Mouse (Mus musculus) kidney, postnatal 14 days (tissue): ENCODE data around the gene Slc25a13.
A peak's percentile ranks its signal among the peaks of the same experiment; 100 is the strongest.
"Not testable (repeated sequence)": the region's sequence is repeated elsewhere in the genome, so short reads cannot be mapped to it uniquely, and the experiment has no call there.

Experiments
- DNase-seq: peaks from one replicate; pipeline ENCODE4 v3.0.0; 2022; ENCODE audit warnings: mixed read lengths

Gene Slc25a13

DNA sequence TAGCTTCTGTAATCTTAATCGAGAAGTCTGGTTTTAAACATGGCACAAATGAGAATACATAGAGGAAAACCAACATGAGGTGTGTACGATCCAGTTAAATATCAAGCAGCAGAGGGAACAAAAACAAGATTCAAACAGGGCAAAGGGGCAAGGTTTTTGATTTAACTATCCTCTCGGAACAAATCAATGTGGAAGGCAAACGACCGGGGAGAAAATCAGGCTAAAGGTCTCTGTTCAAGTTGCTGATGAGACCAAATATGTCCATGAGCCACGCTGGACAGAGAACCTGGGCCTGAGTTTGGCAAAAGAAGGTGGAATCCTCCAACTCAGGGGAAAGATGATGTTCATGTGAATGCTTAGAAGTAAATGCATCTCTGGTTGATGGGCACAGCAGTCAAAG, 14.5 kb downstream of the Slc25a13 start:
- peak; percentile 34 for DNase-seq

DNA sequence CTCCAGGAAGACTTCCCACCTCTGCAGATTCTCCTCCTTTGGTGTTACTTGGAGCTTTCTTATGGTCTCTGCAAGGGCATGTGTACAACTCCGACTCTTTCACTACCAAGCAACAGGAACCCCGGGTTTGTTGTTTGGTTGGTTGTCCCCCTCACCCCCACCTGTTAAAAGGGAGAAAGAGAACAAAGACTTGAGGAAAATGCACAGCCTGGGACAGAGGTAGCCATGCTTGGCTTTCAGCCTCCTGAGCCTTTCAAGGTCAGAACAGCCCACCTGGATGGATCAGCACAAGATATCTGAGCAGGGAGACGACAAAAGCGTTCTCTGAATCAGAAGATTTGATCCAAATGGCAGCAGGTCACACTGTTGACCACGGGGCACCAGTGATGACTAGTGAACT, 15.0 kb downstream of the Slc25a13 start:
- DNase-seq, result no peak

DNA sequence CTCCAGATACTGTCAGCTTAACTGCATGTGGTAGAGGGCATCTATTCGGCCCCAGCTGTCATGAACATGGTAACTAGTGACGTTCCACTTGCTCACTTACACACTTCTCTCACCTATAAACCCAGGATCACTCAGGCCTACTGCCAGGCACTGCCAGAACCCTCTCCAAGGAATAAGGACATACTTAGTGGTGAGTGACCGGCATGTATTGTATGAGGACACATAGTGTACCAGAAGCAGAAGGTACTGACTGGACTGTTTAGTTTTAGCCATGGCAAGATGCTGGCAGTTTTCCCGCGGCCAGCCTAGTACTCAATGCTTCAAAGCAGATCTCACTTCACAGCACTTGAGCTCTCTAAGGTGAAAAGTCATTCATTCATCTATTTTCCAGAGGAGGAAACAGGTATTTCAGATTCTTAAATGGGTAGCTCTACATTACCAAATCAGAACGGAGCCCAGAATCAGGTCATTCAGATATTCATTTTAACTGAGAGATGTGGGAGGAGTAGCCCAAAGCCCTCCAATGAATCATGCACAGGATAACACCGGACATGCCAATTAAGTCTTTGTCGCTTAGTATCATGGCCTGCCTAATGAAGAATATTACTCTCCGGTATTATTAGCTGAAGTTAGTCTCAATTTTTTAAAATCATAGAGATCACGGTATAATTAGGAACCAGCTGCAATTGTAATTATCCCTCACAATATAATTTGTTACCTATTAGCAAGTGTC, 17.7 kb downstream of the Slc25a13 start:
- no peak for DNase-seq

DNA sequence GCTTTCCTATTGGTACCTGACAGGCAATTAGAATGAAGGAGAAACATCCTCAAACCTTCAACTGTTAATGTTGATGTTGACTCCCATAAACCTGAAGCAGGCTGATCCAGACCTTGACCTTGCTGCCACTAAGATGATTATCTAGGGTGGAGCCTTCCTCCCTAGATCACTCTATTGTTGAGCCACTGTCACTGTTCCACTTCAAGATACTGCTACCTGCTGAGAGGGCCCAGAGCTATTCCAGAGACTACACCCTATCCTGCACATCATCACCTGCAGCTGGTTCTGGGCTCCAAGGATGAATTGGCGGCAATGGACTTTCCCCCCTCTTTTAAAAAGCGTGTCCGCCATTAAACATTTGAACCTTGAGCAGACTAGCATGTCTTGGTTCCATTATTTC, 18.9 kb downstream of the Slc25a13 start:
- DNase-seq, result not testable (repeated sequence)

DNA sequence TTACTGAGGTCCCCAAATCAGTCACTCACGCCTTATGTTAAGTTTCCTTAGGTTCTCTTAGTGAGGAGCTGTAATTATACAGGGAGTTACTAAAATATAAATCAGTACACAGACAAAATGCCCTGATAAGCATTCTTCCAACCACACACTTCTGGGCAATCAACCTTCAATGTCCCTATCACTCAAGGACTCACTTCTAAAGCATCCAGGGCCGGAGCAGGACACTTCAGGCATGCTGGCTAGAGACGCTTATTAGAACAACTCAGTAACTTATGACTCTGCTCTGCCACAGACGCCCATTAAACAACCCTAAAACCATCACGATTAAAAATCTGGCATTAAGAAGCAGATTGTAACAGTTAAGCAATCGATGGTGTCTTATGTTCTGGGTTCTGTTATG, 19.6 kb downstream of the Slc25a13 start:
- DNase-seq, result no peak

DNA sequence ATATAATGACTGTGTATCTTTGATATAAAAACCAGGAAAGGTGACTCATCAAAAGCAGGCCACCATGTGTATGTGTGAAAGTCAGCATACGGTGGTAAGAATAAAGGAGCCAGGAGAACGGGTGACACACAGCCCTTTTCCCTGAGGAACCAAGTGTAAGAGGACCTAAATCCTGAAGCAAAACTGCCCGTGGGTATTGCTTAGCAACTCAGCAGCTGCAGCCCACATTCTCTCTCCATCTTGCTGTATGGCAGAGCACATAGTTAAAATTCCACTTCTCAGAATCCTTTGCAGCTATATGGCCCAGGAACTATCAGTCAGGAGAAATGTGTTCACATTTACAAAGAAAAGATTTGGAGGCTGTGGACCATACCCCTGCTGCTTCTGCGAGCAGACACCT, 20.4 kb downstream of the Slc25a13 start:
- DNase-seq, result no peak

DNA sequence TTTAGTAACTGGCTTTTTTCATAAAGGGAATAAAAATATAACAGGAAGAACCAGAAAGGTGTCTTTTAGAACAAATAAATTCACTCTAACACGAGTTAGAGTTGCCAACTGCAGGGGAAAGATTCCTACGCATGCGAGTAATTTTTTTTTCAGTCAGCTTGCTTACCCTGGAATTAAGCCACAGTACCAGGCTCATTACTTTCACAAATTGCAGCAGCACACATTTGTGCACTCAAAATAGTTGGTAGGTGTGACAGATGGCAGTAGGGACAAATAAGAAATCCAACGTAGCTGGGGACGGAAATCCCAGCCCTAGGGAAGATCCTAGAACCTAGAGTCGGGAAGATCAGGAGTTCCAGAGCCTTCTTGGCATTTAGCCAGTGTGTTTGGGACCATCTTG, 22.1 kb downstream of the Slc25a13 start:
- no peak for DNase-seq

DNA sequence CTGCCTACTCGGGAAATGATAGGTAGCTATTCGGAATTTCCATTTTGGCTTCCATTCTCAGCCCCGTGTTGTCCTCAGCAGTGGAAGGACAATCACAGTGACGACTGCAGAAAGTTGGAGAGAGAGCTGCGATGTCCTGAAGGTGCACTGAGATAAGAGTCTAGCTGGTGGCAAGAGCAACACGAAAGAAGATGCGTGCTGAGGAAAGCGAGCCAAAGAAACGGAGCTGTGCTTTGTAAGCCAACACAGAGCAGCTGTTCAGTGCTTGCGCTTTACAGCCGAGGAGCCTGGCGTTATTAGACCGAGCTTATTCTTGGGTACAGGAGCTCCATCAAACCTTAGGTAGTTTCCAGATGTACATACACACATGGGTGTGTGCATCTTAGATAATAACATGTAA, 23.1 kb downstream of the Slc25a13 start:
- DNase-seq, result no peak

DNA sequence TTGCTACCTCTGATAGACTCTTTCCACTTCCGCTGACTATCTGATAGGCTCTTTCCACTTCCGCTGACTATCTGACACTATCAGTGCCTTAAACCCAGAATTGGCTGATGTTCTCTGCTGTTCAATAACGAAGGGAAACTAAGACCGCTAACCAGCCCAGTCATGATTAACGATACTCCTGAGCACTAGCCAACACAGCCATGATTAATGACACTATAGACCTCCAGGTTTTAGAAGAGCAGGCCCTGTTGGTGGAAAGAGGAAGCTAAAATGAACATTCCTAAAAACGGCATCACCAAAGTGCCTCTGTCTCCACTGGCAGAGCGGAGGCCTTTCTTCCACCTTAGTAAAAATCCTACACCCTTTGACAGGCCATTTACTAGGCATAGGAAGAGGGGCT, 24.6 kb downstream of the Slc25a13 start:
- no peak for DNase-seq

DNA sequence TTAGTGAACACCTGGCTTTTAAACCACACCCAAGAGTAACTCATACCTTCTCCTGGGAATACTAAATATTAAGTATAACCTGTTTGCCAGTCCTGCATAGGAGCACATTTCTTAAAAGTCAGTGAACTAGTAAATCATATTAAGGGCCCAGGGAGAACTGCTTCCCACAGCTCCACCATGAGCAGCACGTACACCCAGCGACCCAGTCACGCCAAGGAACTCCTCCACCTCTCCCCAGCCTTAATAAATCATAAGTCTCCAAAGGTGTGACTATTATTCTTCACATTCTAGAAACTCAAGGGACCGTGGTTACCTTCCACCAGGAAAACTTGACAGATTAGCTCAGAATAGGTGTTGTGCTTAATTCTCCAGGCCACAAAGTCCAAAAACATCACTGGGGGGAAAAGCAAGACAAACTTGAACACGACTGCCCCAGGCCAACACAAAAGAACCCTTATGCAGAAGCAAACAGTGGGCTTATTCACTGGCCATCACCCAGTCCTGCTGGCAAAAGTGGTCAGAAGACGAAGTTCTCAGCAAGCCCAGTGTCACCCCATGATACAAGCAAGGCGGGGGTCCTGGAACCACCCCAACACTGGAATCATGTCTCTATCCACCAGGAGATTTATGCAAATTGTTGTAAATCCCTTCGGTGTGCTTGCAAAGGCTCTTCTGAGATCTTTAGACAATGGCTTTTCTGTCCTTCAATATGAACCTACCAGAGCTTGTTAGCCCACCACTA, 25.2 kb downstream of the Slc25a13 start:
- no peak for DNase-seq

DNA sequence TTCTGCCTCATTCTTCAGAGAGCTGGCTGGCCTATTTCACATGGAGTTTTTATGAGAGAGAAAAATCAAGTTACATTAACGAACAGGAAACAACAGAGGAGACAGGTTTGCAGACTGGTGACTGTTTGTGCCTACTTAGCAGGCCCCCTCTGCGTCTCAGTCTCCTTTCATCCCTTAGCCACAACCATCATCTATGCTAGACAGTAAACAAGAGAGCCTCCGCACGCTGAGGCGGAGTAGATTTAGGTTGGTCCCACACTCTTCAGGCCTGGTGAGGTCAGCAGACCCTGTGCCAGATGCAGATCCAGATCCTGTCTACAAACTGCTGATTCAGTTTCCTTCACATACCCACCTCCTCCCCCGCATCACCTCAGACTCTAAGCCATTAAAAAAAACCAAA, 28.0 kb downstream of the Slc25a13 start:
- DNase-seq, result no peak

DNA sequence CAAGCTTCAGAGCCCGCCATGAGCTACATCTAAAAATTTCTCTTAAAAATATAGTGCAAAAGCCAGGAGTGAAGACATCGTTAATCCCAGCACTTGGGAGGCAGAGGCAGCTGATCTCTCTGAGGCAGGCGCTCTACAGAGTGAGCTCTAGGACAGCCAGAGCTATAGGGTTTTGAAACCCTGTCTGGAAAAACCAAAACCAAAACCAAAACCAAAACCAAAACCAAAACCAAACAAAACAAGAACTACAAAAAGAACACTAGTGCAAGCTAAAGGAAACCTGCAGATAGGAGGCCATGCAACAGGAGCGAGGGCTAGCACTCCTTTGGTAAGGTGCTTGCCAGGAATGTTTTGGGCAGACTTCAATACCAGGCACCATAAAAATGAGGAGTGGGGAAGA, 30.5 kb downstream of the Slc25a13 start:
- no peak for DNase-seq

DNA sequence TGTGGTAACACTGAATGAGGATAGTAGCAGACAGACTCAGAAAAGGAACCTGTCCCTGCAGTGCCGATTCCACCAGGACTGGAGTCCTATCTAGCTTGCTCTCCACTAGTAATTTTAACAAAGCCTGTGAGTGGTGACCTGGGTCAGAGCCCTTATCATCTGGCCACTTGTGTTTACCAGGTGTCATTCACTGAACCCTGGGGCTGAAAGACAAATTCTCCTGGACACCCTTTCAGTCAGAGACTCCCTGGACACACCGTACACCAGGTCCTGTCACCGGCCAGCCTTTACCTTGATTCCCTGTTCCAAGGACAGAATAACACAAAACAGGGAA, 31.3 kb downstream of the Slc25a13 start:
- DNase-seq, result no peak

DNA sequence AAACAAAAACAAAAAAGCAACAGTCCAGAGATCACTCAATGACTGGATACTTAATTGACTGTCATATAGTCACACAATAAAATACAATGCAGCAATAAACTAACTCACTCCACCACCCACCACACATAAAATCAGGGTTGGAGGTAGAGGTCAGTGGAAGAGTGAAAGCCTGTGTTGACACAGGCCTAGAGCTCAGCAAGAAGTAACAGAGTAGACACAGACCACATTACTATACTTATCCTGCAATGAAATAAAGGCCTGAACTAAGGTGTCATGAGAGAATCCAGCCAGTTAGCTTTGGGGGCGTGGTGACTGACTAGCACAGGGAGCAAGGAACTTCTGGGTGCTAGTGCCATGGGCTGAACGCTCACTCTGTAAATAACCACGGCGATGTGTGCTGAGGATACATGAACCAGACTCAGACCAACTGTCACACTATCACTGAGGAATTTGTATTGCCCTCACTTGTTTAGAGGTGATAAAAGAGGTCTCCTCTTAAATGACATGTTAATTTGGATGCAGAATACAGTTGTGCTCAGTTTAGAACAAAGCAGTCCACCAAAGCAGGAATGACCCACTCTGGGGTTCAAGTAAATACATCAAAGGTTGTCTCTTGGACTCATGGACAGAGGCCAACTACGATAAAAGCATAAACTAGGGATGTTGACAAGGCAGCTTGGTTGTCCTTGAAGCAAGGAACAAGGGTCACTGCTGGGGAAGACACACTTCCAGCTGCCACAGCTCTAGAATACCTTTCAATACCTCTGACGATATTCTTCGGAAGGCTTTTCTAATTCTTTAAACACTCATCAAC, 31.8 kb downstream of the Slc25a13 start:
- peak; percentile 52 for DNase-seq

DNA sequence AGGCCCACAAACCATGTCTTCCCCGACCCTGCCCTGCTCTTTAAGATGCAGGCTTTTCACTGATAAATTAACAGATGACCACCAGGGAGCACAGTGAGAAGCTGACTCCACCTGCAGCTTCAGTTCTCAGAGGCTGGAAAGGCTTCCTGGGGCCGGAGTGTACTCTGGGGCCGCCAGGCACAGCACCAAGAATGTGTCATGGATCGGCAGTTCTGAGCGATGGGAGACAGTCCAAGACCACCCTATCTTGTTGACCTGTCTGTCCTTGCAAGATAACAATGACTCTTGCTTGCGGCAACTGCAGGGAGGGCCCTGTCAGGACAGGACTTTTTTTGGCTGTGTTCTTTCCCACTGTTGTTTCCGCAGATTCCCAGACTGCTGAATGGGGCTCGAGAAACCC, 33.4 kb downstream of the Slc25a13 start:
- DNase-seq, result peak; percentile 34

DNA sequence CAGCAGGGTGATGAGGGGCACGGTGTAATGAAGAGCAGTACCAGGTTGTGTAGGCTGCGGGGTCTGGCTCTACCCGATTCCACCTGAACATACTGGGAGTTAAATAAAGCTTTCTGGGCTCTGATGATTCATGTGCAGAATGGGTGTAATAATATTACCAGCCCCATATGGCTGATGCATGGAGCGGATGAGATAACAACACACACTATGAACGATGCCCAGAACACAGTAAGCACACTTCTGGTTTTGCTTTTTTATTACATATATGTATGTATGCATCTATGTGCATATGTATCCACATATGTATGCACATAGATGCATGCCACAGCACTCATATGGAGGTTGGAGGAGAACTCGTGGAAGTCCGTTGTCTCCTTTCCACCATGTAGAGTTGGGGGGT, 34.8 kb downstream of the Slc25a13 start:
- DNase-seq, result no peak

DNA sequence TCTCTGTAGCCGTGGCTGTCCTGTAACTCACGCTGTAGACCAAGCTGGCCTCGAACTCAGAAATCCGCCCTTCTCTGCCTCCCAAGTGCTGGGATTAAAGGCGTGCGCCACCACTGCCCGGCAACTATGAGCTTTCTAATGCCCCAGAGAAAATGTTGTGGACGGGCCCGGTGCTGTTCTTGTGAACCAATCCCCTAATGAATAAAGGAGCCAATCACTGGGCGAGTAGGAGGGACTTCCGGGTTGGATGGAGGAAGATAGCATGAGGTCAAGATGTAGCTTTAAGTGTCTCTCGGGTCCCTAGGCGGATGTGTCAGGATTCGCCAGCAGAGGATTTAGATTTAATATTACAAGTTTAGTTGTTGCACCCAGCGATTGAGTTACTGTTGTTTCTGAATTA, 38.6 kb downstream of the Slc25a13 start:
- not testable (repeated sequence) for DNase-seq

DNA sequence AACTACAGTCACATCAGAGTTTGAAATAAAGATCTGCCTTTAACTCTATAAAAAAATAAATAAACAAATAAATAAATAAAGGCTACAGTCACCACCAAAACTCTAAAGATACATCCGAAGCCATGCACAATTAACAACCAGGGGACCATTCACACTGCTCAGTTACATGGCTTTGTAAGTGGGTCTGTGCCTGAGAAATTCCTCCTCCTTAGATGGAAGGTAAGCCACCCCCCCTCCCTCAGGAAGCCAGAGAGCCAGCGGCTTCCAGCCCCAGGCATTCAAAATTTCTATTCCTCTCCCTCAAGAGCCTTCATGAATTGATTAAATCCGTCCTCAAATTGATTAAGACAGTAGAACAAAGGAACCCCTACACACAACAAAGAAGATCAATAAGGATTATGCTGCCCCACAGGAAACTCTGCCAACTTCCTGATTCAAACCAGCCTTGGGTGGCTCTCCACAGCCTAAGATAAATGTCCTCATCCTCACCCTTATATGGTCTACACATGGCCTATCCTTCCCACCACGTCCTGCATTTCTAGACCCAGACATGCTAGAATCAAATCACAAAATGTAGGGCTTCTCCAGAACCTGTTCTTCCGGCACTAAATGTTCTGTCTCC, 41.5 kb downstream of the Slc25a13 start:
- no peak for DNase-seq

DNA sequence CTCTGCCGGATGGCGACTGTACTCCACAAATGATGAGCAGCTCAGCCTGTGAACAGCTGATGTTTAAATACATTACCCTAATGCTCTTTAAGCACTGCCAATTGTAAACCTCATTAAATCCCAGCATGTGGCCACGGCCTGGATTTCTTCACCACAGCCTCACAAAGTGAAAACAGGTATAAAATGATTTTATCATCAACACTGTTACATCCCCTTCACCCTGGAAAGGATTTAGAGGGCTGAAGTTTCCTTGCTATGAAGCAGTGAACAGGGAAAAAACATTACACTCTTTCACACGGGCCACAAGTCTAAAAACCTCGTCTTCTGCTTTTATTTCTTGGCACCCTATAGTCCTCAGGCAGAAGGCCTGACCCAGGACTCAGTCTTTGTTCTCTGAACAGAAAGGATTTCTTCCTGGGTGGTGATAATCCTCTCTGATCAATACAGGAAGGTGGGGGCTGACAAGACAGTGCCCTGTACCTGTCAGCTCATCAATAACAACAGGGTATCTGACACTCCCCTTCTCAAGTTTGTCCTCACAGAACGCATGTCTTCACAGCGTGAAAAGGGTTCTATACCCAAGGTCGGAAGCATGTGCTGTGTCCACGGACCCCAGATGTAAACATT, 42.9 kb downstream of the Slc25a13 start:
- no peak for DNase-seq

DNA sequence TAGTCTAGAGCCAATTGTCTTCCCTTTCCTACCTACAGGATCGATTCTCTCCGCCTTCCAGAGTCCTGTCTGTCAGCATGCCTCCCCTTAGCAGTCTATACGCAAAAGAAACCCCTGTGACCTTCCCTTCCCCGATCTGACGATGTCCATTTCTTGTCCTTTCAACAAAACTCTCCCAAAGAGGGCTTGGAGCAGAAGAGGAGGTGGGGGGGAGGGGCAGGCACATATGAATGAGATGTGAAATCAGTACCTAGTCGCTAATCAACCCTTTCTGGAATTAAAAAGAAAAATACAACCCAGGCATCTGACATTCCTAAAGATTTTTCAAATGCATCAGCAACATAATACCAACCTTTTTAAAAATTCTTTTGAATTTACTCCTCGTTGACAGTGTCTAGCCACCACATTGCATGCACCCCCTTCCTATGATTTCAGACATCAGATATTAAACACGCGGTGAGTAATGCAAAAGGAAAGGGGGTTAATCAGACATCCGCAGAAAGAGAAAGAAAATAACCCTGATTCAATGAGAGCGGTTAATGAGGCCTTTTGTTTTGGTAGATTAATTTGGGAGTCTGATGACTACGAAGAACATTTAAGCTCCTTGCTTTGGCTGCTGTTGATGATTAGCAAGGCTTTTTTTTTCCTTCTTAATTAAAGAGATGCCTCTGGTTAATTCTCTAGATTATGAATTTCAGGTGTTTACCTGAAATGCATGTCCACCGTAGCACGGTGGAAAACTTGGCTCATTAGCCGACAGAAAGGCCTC, 43.6 kb downstream of the Slc25a13 start:
- no peak for DNase-seq

DNA sequence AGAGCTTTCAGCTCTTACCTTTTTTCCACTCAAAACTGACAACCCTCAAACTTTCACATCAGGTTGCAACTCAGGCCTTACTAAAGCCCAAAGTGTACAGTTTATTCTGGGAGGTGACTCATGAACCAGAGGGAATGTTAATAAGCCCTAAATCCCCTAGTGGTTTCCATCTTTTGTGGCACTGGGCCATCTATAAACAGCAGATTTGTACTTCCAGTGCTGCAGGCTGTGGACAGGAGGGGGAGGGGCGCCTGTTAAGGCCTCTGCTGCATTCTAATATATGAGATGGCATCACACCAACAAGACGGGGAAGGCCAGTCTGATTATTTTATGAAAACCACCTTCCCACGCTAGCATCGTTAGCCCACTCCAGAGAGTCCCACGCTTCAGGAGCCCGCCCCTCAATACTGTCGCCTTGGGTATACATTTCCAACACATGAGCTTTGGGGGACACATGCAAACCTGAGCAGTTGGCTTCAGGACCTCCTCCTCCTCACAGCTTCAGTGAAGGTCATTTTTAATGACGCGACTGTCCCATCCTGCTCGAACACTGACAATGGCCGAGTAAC, 48.3 kb downstream of the Slc25a13 start:
- DNase-seq, result peak; percentile 46
